Mouse (Mus musculus): ENCODE results near the gene Abca9.

DNA sequence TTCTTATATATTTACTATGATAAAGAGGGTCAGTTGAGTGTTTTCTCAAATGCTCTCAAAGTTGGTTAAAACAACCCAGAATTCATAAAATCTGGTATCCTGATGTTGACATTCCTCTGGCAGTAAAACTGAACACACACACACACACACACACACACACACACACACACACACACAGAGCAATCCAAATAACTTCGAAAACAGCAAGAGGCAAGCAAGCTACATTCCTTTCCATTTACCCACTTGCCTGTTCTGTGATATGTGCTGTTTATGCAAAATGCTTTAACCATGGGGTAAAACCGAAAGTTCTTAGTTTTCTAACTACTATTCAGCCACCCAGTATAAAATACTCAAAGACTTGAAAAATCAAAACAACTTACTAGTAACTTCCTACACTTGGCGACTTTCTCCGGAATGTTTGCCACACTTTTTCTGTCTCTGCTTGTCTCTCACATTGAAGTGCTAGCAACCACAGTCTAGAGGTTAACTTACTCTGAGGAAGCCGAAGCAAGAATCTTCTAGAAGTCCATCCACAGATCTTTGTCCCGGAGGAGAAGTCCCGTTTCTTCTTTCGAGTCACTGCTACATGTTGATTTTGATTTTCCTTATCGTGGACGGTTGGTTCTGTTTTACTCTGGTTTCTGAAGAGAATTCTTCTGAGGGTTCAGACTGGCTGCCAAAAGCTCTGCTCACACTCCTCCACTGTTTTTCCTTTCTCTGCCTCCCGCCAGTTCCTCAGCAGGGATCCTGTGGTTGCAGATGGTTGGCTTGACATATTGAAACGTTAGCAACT is at the start of gene Abca9:
- TF ChIP-seq POLR2A (IDR thresholded peaks at IDR 0.05; ENCODE audit: control insufficient read depth in 1 of 2, insufficient read depth in 1 of 2, low read depth in 1 of 2, low read length in 2 of 2, poor library complexity in 1 of 2): no peak
- no peak for TF ChIP-seq TCF12 (IDR thresholded peaks at IDR 0.05; ENCODE audit: low read depth, low read length)
- no peak for TF ChIP-seq EP300 (IDR thresholded peaks at IDR 0.05; ENCODE audit: low read depth in 1 of 2, low read length in 2 of 2)
- no peak for TF ChIP-seq CTCF (IDR thresholded peaks at IDR 0.05 in 2 of 3, conservative IDR thresholded peaks at IDR 0.05 in 1 of 3; ENCODE audit: control insufficient read depth in 1 of 3, insufficient read depth in 1 of 3, low read depth in 2 of 3, low read length in 3 of 3, poor library complexity in 1 of 3, severe bottlenecking in 1 of 3)
- no peak for TF ChIP-seq JUND (IDR thresholded peaks at IDR 0.05; ENCODE audit: low read depth, low read length)
- TF ChIP-seq BHLHE40 (IDR thresholded peaks at IDR 0.05; ENCODE audit: borderline replicate concordance, low read depth, low read length): no peak
- TF ChIP-seq MXI1 (IDR thresholded peaks at IDR 0.05; ENCODE audit: low read depth, low read length): no peak
- no peak for TF ChIP-seq MAFK (IDR thresholded peaks at IDR 0.05; ENCODE audit: borderline replicate concordance, low read depth, low read length)
- TF ChIP-seq KAT2A (conservative IDR thresholded peaks at IDR 0.05; ENCODE audit: low read depth, low read length): no peak
- no peak for TF ChIP-seq TBP (IDR thresholded peaks at IDR 0.05; ENCODE audit: low read depth, low read length)
- TF ChIP-seq GABPA (IDR thresholded peaks at IDR 0.05; ENCODE audit: low read depth, low read length): no peak
- no peak for TF ChIP-seq MAZ (IDR thresholded peaks at IDR 0.05; ENCODE audit: low read depth, low read length)
- no peak for TF ChIP-seq TAL1 (IDR thresholded peaks at IDR 0.05; ENCODE audit: low read length)
